Mouse (Mus musculus) adrenal gland, postnatal 14 days (tissue): ENCODE data around the gene Kif1c. TPM values are rescaled to one million over a fixed set of nuclear protein-coding genes. Genes with fewer than 3 reads are reported as not detected.

ENCODE experiments used
- DNase-seq: peaks from one replicate; pipeline ENCODE4 v3.0.0; 2021; ENCODE audit warnings: mixed read lengths
- total RNA-seq: library from RNA; stranded (reverse); gene quantifications from 2 replicates; pipeline ENCODE4 v1.2.3, GENCODE M21; 2021

The Kif1c gene
- total RNA-seq, 1 experiment from 2014 or later = 159 TPM

DNA sequence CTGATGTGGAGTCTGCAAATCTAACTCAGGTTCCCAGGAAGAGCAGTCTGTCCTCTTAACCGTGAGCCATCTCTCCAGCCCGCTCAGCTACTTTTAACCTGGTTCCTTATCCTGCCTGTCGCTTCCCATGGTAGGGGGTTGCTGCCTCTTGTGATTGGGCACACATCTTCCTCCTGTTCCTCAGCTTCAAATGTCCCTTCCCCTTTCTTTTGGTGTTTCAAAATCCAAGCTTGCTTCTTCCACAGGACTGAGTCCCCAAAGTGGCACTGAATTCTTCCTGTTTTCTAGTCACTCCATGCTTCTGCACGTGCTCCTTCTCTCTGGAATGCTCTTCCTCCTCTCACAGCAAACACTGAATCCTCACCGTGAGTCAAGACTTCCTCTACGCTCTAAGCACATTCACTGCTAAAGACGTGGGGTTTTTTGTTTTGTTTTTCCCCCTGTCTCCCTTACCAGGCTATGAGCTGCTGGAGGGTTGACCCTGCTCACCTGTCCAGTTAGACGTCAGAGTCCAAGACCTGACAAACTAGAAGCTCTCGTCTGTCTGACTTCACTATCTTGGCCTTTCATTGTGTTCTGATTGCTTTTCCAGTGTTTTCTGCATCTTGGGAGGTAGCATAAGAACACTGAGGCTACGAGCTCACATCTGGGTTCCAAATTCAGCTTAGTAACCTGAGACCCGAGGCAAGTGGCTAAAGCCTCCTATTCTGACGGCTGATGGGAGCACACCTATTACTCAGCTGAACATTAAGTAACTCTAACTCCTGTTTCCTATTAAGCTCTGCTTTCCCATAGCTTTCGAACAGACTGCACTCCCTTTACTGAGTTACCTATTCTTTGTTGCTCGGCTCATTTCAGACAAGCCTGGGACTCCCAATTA, 32.8 kb upstream of the Kif1c start:
- no peak for DNase-seq

DNA sequence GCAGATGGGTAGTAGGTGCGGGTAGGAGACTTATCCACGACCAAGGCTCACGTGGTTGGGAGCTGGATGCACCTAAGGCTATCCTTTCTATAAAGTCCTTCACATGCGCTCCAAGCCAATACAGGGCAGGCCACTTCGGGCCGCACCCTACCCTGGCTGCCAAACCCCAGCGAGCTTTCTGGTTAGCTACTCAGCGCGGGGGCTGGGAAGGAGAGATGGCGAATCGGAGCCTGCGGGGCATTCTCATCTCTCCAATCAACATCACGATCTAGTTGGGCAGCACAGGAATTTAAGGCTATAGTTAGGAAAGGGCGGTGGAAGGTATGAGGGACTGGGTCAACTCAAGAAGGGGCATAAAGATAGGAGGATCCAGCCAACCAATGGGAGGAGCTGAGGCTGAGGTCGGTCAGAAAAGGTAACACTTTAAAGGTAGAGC, 32.0 kb upstream of the Kif1c start:
- DNase-seq = peak; percentile 87

DNA sequence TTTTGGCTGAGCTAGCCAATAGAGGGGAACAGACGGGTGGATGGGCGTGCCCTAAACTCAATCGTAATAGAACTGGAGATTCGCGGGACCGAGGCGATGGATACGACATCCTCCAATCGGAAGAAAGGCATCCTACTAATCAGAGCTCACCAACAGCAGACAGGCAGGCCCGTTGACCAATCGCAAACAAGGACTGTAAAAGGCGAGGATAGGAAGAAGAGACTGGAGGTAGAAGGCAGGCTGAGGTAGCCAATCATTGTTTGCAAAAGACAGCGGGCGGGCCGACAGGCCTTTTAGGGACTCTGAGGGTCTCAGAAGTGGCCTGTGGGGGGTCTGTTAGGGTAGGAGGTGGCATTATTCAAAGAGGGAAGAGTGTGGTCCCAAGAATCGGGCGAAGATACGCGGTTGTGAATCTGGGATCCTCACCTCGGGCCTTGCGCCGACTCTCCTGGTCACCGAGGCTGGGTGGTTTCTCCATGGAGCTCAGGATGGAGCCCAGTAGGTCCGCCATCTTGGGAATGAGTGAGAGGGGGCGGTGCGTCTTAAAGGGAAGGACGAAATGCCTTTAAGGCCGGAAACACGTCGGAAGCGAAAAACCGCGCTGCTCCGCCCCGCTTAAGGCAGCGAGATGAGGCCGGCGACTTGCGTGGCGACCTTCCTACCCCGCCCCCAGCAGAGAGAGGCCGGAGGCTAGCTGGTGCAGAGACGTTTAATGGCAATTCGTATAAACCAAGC, 31.4 kb upstream of the Kif1c start, which contains the start of gene Spag7:
Gene Spag7, minus strand, starts transcription at position 646 of the 735 bp plus-strand sequence.
- DNase-seq = peak; percentile 97

DNA sequence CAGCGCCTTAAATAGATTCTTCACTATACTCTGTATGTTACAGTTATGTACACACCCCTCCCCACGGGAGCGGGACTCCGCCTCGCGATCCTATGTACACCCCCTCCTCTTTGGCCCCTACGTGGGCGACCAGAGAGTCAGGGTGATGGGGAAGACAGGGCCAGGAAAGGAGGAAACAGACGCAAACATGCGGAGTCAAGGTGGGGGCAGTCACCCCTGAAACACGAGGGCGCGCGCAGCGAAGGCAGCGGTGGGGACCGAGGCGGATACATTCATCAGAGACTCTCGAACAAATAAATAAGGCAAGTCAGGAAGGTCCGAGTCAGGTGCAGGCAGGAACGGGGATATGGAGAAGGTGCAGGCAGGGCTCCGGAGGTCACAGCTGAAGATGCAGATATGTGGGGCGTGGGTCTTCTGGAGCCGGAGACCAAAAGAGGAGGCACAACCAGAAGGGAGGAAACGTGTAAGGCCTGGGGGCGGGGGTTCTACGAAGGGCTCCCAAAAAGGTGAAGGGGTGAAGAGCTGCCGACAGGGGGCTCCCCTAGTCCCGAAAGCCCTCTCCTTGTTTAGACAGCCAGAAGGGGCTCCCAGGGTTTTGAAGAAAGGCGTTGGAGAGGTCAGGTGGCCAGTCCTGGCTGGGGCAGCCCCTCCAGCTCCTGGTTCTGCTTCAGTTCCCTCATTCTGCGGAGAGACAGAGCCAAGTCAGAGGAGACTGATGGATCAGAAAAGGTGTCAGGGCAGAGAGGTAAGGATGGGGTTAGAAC, 30.6 kb upstream of the Kif1c start:
- peak; percentile 86 for DNase-seq

DNA sequence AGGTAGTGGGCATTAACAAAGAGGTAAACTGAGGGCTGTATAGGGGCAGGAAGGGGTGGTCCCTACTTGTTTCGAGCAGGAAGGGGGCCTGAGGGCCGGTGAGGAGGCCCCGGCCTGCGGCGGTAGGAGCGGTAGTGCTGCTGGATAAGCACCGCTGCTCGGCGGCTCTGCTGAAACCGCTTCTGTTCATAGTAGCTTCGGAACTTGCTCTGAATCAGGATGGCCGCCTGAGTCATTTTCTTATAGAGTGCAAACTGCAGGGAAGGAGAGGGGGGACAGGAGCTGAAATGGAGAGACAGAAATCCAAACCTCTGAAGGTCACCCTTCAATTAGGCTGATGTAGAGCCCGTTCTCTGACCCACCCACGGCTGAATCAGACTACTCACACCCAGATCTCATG, 29.9 kb upstream of the Kif1c start:
- peak; percentile 57 for DNase-seq

DNA sequence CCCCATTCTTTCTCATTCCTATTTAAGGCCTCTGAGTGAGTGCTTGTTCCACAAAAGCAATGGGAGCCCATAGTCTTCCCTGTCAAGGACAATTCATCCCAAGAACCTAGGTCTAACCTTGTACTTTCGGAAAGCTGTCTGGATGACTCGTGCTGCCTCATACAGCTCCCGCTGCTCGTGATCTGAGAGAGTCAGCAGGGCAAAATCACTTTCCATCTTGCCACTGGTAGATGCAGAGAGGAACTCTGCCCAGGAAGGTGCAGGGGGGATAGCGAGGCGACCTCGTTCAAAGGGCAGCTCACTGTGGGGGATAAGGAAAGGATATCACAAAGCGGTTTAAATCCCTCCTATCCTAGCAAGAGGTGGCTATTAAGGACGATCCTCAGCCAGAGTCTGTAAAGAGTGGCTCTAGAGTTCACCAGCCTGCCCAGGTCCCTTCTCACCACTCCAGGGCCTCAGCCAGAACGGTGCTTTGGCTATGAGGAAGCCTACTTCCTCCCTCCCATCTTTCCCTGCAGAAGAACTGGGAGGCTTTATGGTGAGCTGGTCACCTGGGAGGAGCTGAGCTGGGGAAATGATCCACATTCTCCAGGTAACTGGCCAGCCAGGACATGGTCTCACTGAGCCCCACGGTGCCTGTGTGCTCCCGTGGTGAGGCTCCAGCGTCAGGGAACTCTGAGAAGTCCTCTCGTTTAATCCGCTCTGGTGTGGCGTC, 28.9 kb upstream of the Kif1c start:
- peak; percentile 52 for DNase-seq

DNA sequence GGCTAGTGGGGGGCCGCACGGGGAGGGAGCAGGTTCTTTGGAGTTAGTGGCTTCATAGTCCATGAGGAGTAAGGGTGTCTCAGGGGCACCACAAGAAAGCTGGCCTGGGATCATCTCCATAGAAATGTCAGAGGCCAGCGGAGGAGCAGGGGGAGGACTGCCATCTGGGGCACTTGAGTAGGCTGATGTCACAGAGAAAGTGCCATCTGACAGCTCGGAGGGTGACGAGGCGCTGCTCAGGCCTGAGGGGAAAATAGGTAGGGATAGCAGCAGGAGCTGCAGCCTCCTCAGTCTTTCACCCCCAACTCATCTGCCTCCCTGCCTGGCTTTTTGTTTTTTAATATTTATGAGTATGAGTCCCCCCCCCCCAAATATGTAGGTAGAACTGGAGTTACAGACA, 26.3 kb upstream of the Kif1c start:
- no peak for DNase-seq

DNA sequence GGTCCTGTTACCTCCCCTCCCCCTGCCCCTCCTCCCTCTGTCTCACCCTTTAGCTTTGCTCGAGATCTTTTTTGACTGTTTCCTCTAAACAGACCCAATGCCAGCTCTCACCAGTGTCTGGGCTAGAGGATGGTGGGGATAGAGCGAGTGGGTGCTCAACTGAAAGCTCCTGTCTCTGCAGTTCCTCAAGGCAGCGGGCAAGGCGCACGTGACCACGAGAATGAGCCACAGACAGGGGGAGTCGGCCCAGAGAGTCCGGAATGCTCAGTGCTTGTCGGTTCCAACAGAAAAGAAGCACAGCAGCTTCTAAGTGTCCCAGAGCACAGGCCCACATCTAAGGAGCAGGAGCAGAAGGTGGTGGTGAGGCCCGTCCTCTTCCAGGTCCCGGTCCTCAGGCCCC, 25.8 kb upstream of the Kif1c start:
- no peak for DNase-seq

DNA sequence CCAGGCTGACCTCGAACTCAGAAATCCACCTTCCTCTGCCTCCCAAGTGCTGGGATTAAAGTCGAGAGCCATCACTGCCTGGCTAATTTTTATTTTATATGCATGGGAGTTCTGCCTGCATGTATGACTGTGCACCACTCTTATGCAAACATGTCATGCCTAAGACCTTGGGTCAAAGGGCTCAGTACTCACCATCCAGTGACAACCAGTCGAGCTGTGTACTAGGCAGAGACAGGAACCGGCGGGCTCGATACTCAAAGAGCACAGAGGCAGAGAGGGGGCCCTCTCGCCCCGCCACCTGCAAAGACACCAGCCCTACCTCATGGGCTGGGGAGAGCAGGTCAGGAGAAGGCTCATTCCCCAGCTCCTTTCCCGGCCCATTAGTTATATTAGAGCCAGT, 22.3 kb upstream of the Kif1c start:
- no peak for DNase-seq

DNA sequence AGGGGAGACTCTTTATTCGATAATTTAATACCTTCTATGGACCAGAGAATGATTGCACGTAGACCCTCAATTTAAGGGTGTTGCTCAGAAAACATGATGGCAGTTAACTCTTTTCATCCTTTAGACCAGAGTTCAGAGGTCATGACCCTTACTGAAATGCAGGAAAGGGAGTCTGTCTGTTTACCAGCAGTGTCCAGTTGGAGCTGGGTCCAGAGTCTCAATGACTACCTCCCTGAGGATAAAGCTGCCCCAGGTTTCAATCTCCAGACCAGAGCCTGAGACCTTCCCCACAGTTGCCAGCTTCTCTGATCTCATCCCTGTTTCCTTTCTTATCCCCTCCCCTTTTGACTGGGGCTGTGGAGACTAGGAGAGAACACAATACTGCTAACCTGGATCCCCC, 21.8 kb upstream of the Kif1c start:
- no peak for DNase-seq

DNA sequence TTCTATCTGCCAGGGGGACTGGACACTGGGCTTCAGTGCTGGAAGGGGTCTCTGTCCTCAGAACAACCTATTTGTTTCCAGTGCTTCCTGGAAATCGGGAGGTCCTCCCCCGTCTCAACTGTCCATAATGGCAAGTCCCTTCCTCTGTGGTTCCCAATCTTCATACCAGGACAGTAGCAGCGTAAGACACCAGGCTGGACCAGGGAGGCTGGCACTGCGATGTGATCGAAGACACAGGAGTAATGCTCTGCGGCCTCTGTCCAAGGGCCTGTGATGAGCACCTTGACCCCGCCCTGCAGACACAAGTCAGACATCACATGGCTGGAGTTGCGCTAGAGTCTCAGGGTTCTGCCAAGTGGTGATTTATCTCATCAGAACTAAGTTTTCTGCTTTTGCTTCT, 21.0 kb upstream of the Kif1c start:
- no peak for DNase-seq

DNA sequence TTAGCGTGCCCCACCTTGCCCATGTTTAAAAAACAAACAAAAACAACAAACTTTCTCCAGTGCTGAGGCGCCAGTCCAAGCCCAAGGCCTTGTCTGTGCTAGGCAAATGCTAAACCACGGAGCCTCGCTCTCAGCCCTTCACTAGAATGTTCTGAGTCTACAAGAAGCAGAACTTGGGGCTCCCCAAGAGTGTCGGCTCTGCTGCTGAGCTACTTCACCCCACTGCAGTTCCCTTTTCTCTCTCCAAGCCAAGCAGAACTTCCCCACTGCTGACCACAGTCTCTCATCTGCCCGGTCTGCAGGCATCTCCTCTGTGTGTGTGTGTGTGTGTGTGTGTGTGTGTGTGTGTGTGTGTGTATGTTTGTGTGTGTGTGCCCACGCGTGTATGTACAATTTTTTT, 20.5 kb upstream of the Kif1c start:
- no peak for DNase-seq

DNA sequence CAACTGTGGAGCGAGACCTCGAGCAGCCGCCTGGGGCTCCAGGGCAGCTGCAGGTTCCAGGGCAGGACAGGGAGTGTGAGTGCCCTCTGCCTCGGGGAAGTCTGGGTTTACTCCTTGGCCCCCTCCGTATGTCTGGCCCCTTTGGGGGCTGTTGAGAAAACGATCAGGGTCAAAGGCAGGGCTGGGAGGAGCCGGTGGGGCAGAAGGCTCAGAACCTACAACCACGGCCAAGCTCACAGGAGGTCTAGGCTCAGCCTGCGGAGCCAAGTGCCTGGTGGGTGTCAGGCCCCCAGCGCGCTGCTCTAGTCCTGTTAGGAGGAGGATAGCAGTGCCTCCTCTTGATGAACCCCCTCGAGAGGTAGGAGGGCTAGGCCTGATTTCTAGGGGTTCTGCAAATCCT, 19.2 kb upstream of the Kif1c start:
- DNase-seq = no peak

DNA sequence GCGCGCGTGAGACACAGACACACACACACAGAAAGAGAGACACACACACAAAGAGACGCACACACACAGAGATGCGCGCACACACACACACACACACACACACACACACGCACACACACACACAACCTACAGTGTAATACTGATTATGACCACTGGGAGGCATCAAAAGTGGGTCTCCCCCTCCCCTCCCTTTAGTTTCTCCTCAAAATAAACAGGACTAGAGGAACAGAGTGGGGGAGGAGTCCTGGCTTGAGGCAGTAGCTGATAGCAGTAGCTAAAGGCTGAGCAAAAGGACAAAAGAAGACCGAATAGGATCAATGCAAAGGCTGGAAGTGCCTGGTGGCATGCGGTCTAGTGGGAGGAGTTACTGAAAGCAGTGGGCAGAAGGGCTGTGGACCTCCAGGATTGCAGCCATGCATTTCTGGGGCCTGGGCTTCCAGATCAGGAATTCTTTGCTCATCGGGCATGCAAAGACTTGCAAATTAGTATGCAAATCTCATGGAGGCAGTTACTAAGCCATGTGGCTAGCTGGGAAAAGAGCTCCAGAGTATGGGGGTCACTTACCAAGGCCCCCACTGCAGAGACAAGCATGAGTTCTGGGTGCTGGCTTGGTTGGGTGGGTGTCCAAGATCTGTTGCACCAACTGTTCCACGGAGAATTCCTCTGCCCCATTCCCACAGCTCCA, 18.3 kb upstream of the Kif1c start:
- peak; percentile 56 for DNase-seq

DNA sequence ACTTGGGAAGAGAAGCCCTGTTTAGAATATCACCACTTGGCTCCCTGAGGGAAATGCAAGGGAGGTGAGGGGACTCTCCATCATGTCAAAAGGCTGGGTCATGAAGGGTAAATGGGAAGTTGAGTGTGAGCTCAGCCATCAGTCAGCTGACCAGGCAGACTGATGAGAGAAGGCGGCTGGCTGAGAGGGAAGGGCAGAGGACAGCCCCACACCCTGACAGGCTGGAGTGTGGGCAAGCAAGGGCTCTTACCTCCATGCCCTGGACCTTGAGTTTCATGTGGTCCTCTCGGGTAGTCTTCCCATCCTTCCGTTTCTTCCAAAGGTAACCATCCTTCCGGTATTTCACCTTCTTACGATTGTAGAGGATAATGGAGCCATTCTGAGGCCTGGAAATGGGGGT, 16.7 kb upstream of the Kif1c start:
- no peak for DNase-seq

DNA sequence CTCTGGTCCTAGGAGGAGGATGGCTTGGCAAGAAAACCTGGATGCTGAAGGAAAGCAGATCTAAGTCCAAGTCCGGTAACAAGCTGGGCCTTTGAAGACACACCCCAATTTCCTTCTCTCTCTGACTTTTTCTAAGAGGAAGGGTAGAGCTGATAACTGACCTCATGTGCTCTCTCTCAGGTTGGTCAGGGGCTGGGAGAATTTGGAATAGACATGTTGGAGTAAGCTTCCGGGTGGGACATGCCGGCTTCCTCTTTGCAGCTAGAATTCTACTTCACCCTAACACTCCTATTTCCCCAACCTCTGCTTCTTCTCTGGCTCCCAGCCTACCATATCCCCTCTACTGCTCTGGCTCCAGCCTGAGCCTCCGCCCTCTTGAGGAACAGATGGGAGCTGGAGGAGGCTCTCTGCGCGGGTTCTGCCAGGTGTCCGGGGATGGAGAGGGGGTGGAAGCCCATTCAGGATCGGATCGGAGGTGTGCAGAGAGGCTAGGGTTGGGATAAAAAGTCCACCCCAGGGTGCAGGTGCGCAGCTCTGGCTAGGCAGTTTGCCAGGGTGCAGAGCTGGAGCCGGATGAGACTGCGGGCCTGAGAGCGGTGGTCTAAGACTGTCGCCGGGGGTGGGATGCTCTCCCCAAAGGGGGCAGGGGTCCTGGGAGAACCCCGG, 13.3 kb upstream of the Kif1c start:
- peak; percentile 50 for DNase-seq

DNA sequence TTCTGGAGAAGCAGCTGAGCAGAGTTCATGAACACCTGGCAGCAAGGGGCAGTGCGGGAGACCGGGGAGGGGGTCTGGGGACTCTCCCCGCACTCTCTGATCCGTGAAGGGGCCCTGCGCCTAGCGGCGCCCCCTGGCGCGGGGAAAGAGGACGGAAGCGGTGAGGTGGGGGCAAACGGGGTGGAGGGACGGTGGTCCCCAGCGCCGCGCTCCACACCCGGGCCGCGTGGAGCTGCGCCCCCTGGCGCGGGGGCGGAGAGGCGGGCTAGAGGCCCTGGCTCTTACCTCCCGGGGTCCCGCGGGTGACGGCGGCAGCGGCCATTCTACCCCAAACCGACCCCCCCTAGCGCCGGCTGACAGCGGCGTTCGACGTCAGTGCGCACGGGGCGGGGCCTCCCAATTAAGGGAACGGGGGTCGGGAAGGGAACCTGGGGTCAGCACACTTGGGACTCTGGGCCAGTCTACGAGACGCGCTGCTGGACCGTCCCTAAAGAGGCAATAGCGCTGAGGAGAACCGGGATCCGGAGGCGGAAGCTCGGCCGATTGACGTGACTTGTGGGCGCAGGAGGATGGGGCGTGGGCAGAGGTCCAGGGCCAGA, 12.6 kb upstream of the Kif1c start, which contains the start of gene Camta2:
Gene Camta2, minus strand, starts transcription at position 505 of the 599 bp plus-strand sequence.
- peak; percentile 95 for DNase-seq

DNA sequence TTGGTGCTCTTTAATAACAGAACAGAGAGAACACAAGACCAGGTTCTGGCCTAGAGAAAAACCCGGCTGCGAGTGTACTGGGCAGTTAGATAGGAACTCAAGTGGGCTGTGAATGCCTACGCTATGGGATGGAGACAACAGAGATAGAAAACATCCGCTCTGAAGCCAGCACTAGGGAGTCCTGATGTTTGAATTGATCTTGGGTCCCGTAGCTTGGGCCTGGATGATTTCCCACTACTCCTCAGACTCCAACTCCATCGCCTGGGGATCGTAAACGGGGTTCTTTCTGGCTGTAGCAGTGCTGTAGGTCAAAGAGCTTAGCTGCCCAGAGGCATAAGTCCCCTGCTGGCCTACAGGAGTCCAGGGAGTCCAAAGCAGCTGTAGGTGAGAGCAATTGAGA, 12.0 kb upstream of the Kif1c start:
- peak; percentile 36 for DNase-seq

DNA sequence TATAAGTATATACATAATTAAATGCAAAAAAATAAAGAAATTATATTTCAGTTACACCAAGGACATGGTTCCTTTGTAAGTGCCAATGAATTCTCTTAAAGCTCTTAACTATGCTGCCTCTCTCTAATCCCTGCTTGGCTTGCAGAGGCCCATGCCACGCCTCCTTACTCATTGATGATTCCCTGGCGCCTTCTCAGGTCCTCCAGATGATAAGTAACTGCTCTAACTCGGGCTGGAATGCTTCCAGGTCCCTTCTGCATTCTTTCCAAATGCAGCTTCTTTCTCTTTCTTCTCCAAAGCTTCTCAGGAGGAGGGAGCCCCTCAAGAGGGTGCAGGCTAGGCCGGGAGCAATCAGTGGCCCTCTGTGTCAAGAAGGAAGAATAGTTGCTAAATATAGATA, 10.8 kb upstream of the Kif1c start:
- no peak for DNase-seq

DNA sequence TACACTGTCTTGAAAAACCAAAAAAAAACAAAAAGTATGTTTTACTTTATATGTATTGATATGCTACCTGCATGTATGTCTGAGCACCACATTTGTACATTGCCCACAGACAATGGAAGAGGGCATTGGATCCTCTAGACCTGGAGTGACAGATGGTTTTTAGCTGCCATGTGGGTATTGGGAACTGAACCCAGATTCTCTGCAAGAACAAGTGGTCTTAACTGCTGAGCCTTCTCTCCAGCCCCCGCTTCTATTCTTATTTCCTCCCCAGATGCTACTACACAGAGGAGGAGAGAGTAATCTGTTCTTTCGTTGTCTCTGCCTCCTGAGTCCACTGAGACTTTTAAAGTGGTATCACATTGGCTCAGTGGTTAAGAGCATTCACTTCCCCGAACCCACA, 6.8 kb upstream of the Kif1c start:
- DNase-seq = no peak
